Mouse (Mus musculus) T-helper 17 cell (primary cell): ENCODE results near the gene Ccdc144b.

Experiments used
- in situ Hi-C, 2 experiments: fragments of 300-600 bp; cut with MboI, MseI; formaldehyde crosslinking; loops; 1 replicate in 1 of 2; 2 replicates in 1 of 2; pipeline ENCODE4 v1.15.1; 2025; ENCODE audit warnings: high pct_unique_total_duplicates in 2 of 2

Ccdc144b gene

GRCm38 (mm10) chr3:35963921-35964320 is 89.4 kb downstream of the Ccdc144b start:
- in situ Hi-C loops, result no loop called here

DNA sequence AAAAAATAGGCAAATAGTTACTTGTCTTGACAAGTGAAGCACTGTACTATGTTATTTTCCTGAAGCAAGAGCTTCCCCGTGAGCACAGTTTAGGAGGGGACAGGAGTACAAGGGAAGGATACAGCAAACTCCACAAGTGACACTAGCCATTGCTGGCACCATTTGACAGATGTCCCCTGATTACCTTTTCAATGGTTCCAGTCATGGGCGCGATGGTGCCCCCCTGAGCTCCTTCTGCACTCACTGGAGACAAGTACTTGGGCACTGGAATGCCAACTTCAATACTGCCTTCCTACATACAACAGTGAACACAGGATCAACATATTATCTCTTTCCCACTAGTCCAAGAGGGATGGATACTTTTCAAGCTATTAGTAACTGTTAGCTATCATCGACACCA is 89.9 kb downstream of the Ccdc144b start:
- in situ Hi-C loops, result no loop called here

- in situ Hi-C loops, result no loop called here
Observed at GRCm38 (mm10) chr3:35962967-35963366, 90.4 kb downstream of the Ccdc144b start.
